ENCODE assay signal across 8 mouse cellular contexts in genomic region chr9:99629281-99630011, GRCm38 (mm10). TPM values are rescaled to one million over a fixed set of nuclear protein-coding genes. Genes with fewer than 3 reads are reported as not detected.
DNase-seq lines count a peak whose midpoint lies in the region; ATAC-seq and TF ChIP-seq lines count a peak whose summit lies in the region.

TSS of gene Dzip1l (plus strand) at chr9:99629496.

- H3K4me1 ChIP-seq in forebrain, embryonic 16.5 days (replicated peaks; ENCODE audit: control insufficient read depth, insufficient read depth, low read length): peaks cover 31% of the 10 kb centered on the region
- peaks cover 4% of the 10 kb centered on the region; the same call in 1 of the 2 replicates for H3K4me1 ChIP-seq in liver, postnatal 0 days (ENCODE audit: insufficient read depth)

- DNase-seq in MN1 (ENCODE audit: low spot score): peak; percentile 48
- DNase-seq in cerebellum, adult 11-12 months: peak; percentile 71
- peak; percentile 80 for DNase-seq in heart, postnatal 10 days
- peak; percentile 64 to 73 for DNase-seq in layer of hippocampus, adult 18-20 months (ENCODE audit: low spot score in 2 of 2)
- DNase-seq in liver, postnatal 0 days: peak; percentile 40
- DNase-seq in ovary, postnatal 14 days (ENCODE audit: low spot score): peak; percentile 51

- H3K27me3 ChIP-seq in forebrain, embryonic 16.5 days (replicated peaks; ENCODE audit: control insufficient read depth, insufficient read depth, low read length): no peaks in the 10 kb centered on the region
- H3K27me3 ChIP-seq in liver, postnatal 0 days (ENCODE audit: insufficient read depth, low read length): peaks cover 12% of the 10 kb centered on the region

- peak within 1 kb of the TSS; percentile 84 for H3K27ac ChIP-seq in forebrain, embryonic 16.5 days (ENCODE audit: low read length)
- 0 out of 2 replicates have a peak within 1 kb of the TSS, but pooled peaks have one; percentile 39 for H3K27ac ChIP-seq in liver, postnatal 0 days (ENCODE audit: low read depth)

- no peak for TF ChIP-seq CTCF in liver, postnatal 0 days (IDR thresholded peaks at IDR 0.05; ENCODE audit: low read depth)

- no peaks in the 10 kb centered on the region for H3K36me3 ChIP-seq in forebrain, embryonic 16.5 days (ENCODE audit: control insufficient read depth, insufficient read depth)
- H3K36me3 ChIP-seq in liver, postnatal 0 days (replicated peaks; ENCODE audit: insufficient read depth, low read length): no peaks in the 10 kb centered on the region

- H3K9ac ChIP-seq in forebrain, embryonic 16.5 days (replicated peaks; ENCODE audit: low read depth, low read length): peak within 1 kb of the TSS; percentile 83
- H3K9ac ChIP-seq in liver, postnatal 0 days (replicated peaks): peak within 1 kb of the TSS; percentile 16; the same call in 1 of the 2 replicates

- intact Hi-C loops in heart, postnatal 10 days (cut with DNase I): loop anchor here (1.0 kb wide), 1 partner anchor 51 kb away; no protein-coding TSS in a partner anchor

- H3K9me3 ChIP-seq in forebrain, embryonic 16.5 days (ENCODE audit: control insufficient read depth, low read length): no peaks in the 10 kb centered on the region
- H3K9me3 ChIP-seq in liver, postnatal 0 days (ENCODE audit: low read length): no peaks in the 10 kb centered on the region

- ATAC-seq in forebrain, embryonic 16.5 days: peak; percentile 95
- ATAC-seq in liver, postnatal 0 days: no peak
- ATAC-seq in megakaryocyte-erythroid progenitor cell, adult 5-6 weeks (replicated peaks; ENCODE audit: low FRiP score, low TSS enrichment, poor library complexity, severe bottlenecking): no peak

- no peak for TF ChIP-seq EP300 in liver, postnatal 0 days (IDR thresholded peaks at IDR 0.05; ENCODE audit: low read depth)

- peak within 1 kb of the TSS; percentile 81 for H3K4me2 ChIP-seq in forebrain, embryonic 16.5 days (ENCODE audit: low read length)
- peak within 1 kb of the TSS; percentile 58 for H3K4me2 ChIP-seq in liver, postnatal 0 days (ENCODE audit: low read depth, low read length)

- peak within 1 kb of the TSS; percentile 80 for H3K4me3 ChIP-seq in forebrain, embryonic 16.5 days (replicated peaks; ENCODE audit: low read length)
- H3K4me3 ChIP-seq in liver, postnatal 0 days (ENCODE audit: low read depth, low read length): peak within 1 kb of the TSS; percentile 32

- WGBS in forebrain, embryonic 16.5 days: 0% methylated on average over 44 of the region's 44 CpGs
- 4% methylated on average over 44 of the region's 44 CpGs for WGBS in liver, postnatal 0 days (ENCODE audit: insufficient replicate concordance)

RNA-seq across cellular contexts. Expression of gene Dzip1l, which starts in this region (rescaled TPM):
- polyA plus RNA-seq in forebrain, embryonic 16.5 days (2015; fragmentation: Nextera tagmentation; extraction: Ambion mirVana): 12.2 and 13.3 TPM in 2 replicates
- 1 to 10 TPM; 6.0 to 7.2 TPM for total RNA-seq in heart, postnatal 10 days (2021)
- 10 to 100 TPM; 20.2 to 27.3 TPM for total RNA-seq in layer of hippocampus, adult 18-20 months (2021)
- polyA plus RNA-seq in liver, postnatal 0 days (2015; fragmentation: Nextera tagmentation; extraction: Ambion mirVana): 0.50 and 0.73 TPM in 2 replicates
- total RNA-seq in megakaryocyte-erythroid progenitor cell, adult 5-6 weeks (2014; fragmentation: Nextera tagmentation): not detected in 2 replicates
- total RNA-seq in megakaryocyte-erythroid progenitor cell, adult 5-6 weeks (2017): 0.11 TPM in 1 of 2 replicates, not detected in the other

Comparison
In these comparisons a context has a peak if more than half of its experiments do, and no peak if none do; other contexts are left out.
1. RNA of gene Dzip1l (total RNA-seq): 20.2 to 27.3 TPM in layer of hippocampus, adult 18-20 months and 6.0 to 7.2 TPM in heart, postnatal 10 days; 0.11 TPM in megakaryocyte-erythroid progenitor cell, adult 5-6 weeks; every median in the first group is over 4 times any median in the second.
2. Peak in DNase-seq, H3K4me3 ChIP-seq, H3K27ac ChIP-seq, H3K9ac ChIP-seq and H3K4me2 ChIP-seq in liver, postnatal 0 days; RNA of the gene not detected or under 1 TPM.
3. Peak in every context shown above with its lines, with median percentiles within 50 percentile points of each other: DNase-seq.